Comparison of ENCODE assay signal across 8 mouse cellular contexts in genomic region chr11:62278027-62278426, GRCm38 (mm10). TPM values are rescaled to one million over a fixed set of nuclear protein-coding genes. Genes with fewer than 3 reads are reported as not detected.
DNase-seq lines count a peak whose midpoint lies in the region; ATAC-seq and TF ChIP-seq lines count a peak whose summit lies in the region.

No protein-coding gene starts in this region.

- no peaks in the 10 kb centered on the region for H3K36me3 ChIP-seq in limb, embryonic 11.5 days (ENCODE audit: control insufficient read depth, insufficient read depth, low read length)

- no peak for ATAC-seq in Patski
- no peak for ATAC-seq in limb, embryonic 11.5 days (ENCODE audit: insufficient number of reproducible peaks, low FRiP score, low TSS enrichment, low read depth)

- H3K9ac ChIP-seq in limb, embryonic 11.5 days (ENCODE audit: low read length), result no peak overlapping the region

- intact Hi-C loops in heart, postnatal 10 days (cut with DNase I), result no loop called here

- POLR2A ChIA-PET in Patski (lab: Charles Lee), result interaction anchor here (1.0 to 1.2 kb wide), 2 partner anchors 29 to 132 kb away, joined by 3 to 6 read pairs; partner anchors contain the start of gene Adora2b

- WGBS in limb, embryonic 11.5 days, result 18% methylated on average over 5 of the region's 5 CpGs

- peak; percentile 92 for TF ChIP-seq CTCF in Patski (IDR thresholded peaks at IDR 0.05)

- CTCF ChIA-PET in Patski (lab: Charles Lee), result interaction anchor here (0.7 to 3.9 kb wide), 12 partner anchors 9 to 337 kb away, joined by 3 to 31 read pairs (median 4); partner anchors contain the start of gene Adora2b

- no peak overlapping the region for H3K4me3 ChIP-seq in limb, embryonic 11.5 days (ENCODE audit: low read depth, low read length)

- H3K4me1 ChIP-seq in limb, embryonic 11.5 days (ENCODE audit: control insufficient read depth, insufficient read depth, low read length), result 0 out of 2 replicates have a peak, but pooled peaks cover 3% of the 10 kb centered on the region

- no peaks in the 10 kb centered on the region for H3K9me3 ChIP-seq in limb, embryonic 11.5 days (ENCODE audit: control insufficient read depth, low read length)

- H3K4me2 ChIP-seq in limb, embryonic 11.5 days (ENCODE audit: low read depth, severe bottlenecking), result no peak overlapping the region

- no peaks in the 10 kb centered on the region for H3K27me3 ChIP-seq in Patski
- H3K27me3 ChIP-seq in limb, embryonic 11.5 days (ENCODE audit: control insufficient read depth, insufficient read depth, low read length), result no peaks in the 10 kb centered on the region

- DNase-seq in left cerebral cortex, adult 11 months (ENCODE audit: low spot score), result peak; percentile 18
- no peak for DNase-seq in left cerebral cortex, adult 8-10 months (ENCODE audit: low spot score in 2 of 2)
- DNase-seq in Patski (ENCODE audit: low read depth, low spot score), result peak; percentile 37
- DNase-seq in cerebellum, postnatal 4 days (ENCODE audit: low spot score in 2 of 2), result peak; percentile 60 to 80
- DNase-seq in heart, postnatal 10 days, result peak; percentile 70 to 84
- peak; percentile 87 for DNase-seq in limb, embryonic 11.5 days (ENCODE audit: low spot score)
- peak; percentile 61 to 66 for DNase-seq in natural killer cell, adult 2 months (ENCODE audit: low spot score in 2 of 2)
- peak; percentile 67 to 70 for DNase-seq in thymus, postnatal 36 days

- in situ Hi-C loops in Patski (cut with MboI; ENCODE audit: low pct_unique_long_range_greater_than_20kb), result loop anchor here (5.0 kb wide), 2 partner anchors 151 to 231 kb away; no protein-coding TSS in a partner anchor

- H3K27ac ChIP-seq in limb, embryonic 11.5 days (replicated peaks; ENCODE audit: low read depth, low read length), result no peak overlapping the region

RNA-seq across cellular contexts. Expression of gene Zswim7, which starts 3.1 kb away (rescaled TPM):
- 10 to 100 TPM; 17.2 to 22.7 (median 18.7) TPM for total RNA-seq in left cerebral cortex, adult 8-10 months (2022)
- 24.8 TPM for polyA plus RNA-seq in Patski (2021)
- 10 to 100 TPM; 14.8 to 15.3 TPM for total RNA-seq in heart, postnatal 10 days (2021)
- polyA plus RNA-seq in limb, embryonic 11.5 days (2014; fragmentation: Nextera tagmentation; extraction: Ambion mirVana), result 17.9 and 20.2 TPM in 2 replicates

RNA-seq across cellular contexts. Expression of gene Ttc19, which starts 3.2 kb away (rescaled TPM):
- total RNA-seq in left cerebral cortex, adult 8-10 months (2022), result 10 to 100 TPM; 82.4 to 93.4 (median 88.3) TPM
- polyA plus RNA-seq in Patski (2021), result 25.7 TPM
- 10 to 100 TPM; 35.9 to 39.5 TPM for total RNA-seq in heart, postnatal 10 days (2021)
- 15.5 and 18.5 TPM in 2 replicates for polyA plus RNA-seq in limb, embryonic 11.5 days (2014; fragmentation: Nextera tagmentation; extraction: Ambion mirVana)

RNA-seq across cellular contexts. Expression of gene Adora2b, which starts 29.2 kb away (rescaled TPM):
- total RNA-seq in left cerebral cortex, adult 8-10 months (2022), result 1 to 10 TPM; 6.2 to 8.1 (median 7.1) TPM
- polyA plus RNA-seq in Patski (2021), result 0.41 TPM
- total RNA-seq in heart, postnatal 10 days (2021), result 1 to 10 TPM in 1 of 2 experiments, under 1 TPM in 1; 0.91 to 1.4 TPM
- polyA plus RNA-seq in limb, embryonic 11.5 days (2014; fragmentation: Nextera tagmentation; extraction: Ambion mirVana), result 7.6 and 7.9 TPM in 2 replicates

Comparison
In these comparisons a context has a peak if more than half of its experiments do, and no peak if none do; other contexts are left out.
1. DNase-seq: peak in left cerebral cortex, adult 11 months (single experiment), Patski (single experiment), cerebellum, postnatal 4 days (2 of 2), heart, postnatal 10 days (2 of 2), limb, embryonic 11.5 days (single experiment), natural killer cell, adult 2 months (2 of 2) and thymus, postnatal 36 days (2 of 2); none in left cerebral cortex, adult 8-10 months (0 of 2).